Mouse (Mus musculus): ENCODE measurements around the gene Afap1l2. TPM values are rescaled to one million over a fixed set of nuclear protein-coding genes. Genes with fewer than 3 reads are reported as not detected.

Afap1l2 gene
- total RNA-seq, 2 experiments from 2014 or later = 29.4 to 34.7 TPM

GRCm38 (mm10) chr19:56893326-56893725 lies 114.7 kb downstream of the Afap1l2 start:
- no peak for DNase-seq (ENCODE audit: low spot score in 2 of 2)

GRCm38 (mm10) chr19:56892586-56892985 lies 115.4 kb downstream of the Afap1l2 start:
- no peak for DNase-seq (ENCODE audit: low spot score in 2 of 2)

- no peak for DNase-seq (ENCODE audit: low spot score in 2 of 2)
Measured at GRCm38 (mm10) chr19:56891438-56891837, 116.6 kb downstream of the Afap1l2 start.

DNA sequence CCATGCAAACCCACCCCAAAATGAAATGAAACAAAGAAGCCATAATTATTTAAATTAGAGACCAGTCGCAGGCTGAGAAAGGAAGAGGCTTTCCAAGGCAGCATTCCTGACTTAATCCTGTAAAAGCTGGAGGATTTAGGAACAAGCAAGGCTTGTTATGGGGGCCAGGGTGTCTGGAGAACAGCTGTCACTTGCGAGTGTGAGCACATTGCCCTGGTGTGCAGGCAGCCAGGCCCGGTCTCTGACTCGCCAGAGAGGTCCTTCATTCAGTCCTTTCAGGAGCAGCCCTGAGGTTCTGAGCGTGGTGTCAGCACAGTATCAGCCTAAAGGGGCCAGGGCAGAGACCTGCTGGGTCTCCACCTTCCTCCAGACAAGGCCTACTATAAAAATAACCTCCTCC lies 119.4 kb downstream of the Afap1l2 start:
- DNase-seq (ENCODE audit: low spot score in 2 of 2) = no peak

- DNase-seq (ENCODE audit: low spot score in 2 of 2) = no peak
Measured at GRCm38 (mm10) chr19:56887879-56888278, 120.1 kb downstream of the Afap1l2 start.

GRCm38 (mm10) chr19:56877364-56877763 lies 130.7 kb downstream of the Afap1l2 start:
- no peak for DNase-seq (ENCODE audit: low spot score in 2 of 2)

GRCm38 (mm10) chr19:56874601-56875315 lies 133.3 kb downstream of the Afap1l2 start:
- no peak for DNase-seq (ENCODE audit: low spot score in 2 of 2)

DNA sequence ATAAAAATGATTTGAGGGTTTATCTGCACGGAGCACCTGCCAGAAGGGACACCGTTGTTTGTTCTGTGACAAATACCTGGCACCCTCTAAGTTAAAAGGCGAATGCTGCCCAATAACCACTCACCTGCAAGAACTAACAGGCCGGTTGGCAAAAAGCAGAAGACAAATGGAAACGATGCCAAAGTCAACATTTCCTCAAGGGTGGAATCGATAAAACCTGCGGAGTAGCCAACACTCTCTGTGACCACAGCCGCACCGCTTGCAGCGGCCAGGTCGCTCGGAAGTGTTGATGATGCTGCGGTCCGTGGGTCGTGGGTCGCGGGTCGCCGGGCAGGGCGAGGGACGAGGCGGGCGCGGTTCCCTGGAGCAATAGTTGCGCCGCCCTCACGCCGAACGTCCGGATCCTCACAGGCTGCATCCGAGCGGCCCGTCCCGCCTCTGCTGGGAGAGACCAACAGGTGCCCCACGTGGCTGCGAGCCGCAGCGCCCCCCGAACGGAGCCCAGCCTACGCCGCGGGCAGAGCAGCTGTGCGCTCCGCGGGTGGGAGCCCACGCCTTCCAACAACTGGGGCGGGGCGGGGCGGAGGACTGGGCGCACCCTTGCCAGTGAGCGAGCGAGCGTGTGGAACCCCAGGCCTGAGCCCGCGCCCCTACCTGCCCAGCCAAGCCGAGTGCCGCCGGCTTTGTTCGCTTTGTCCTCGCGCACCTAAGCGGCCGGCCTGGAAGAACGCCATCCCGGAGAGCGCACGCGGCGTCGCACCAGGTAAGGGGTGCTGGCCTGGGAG lies 134.0 kb downstream of the Afap1l2 start, which contains the start of gene Vwa2:
Vwa2 (plus strand) TSS at position 434 of the 785 bp plus-strand sequence.
- DNase-seq (ENCODE audit: low spot score in 2 of 2) = peak in 1 of 2 experiments; percentile 22

DNA sequence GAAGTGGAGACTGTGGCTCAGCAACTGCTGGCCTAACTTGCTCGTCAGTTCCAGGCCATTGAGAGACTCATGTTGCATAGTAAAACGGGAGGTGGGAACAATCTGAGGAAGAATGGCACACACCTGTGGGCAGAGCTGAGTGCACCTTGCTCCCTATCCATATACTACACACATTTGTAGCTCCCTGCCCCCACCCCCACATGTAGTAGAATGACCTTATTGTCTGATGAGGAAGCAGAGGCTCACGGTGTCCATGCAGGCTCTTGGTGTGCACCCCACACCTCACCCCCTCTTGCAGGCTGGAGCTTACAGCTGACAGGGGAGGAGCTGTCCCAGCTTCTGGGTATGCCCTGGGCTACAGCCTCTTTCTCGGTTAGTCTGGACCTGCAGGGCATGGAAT lies 140.3 kb downstream of the Afap1l2 start:
- no peak for DNase-seq (ENCODE audit: low spot score in 2 of 2)

Other genes with a start within 250 kb of the Afap1l2 start
- gene Ccdc186, start 186.0 kb downstream of the Afap1l2 start, total RNA-seq (2021) = 10 to 100 TPM; 29.2 to 36.1 TPM
- gene Tdrd1, start 182.0 kb downstream of the Afap1l2 start, total RNA-seq (2021) = under 1 TPM; 0.23 to 0.29 TPM
- gene Vwa2, start 134.0 kb downstream of the Afap1l2 start, total RNA-seq (2021) = under 1 TPM in 1 of 2 experiments, not detected in 1; 0.05 TPM